Mouse (Mus musculus) MEL-GATA-1-ER (cell line): ENCODE data around the gene Tnfrsf4.

Source experiments
- DNase-seq: peaks from one replicate; pipeline ENCODE4 v3.0.0-alpha.2; 2012; ENCODE audit warnings: low read depth; ENCODE audit errors: extremely low read depth

Gene Tnfrsf4

GRCm38 (mm10) chr4:156028580-156028979 is 14.9 kb downstream of the Tnfrsf4 start:
- DNase-seq, result no peak

- DNase-seq, result no peak
Measured at GRCm38 (mm10) chr4:156030651-156031118, 17.0 kb downstream of the Tnfrsf4 start.

GRCm38 (mm10) chr4:156031255-156031592 is 17.6 kb downstream of the Tnfrsf4 start:
- DNase-seq, result no peak

GRCm38 (mm10) chr4:156031593-156032391 is 18.1 kb downstream of the Tnfrsf4 start:
- DNase-seq, result no peak

GRCm38 (mm10) chr4:156032856-156033255 is 19.2 kb downstream of the Tnfrsf4 start:
- no peak for DNase-seq

- peak; percentile 47 for DNase-seq
Measured at GRCm38 (mm10) chr4:156033476-156034119, 20.0 kb downstream of the Tnfrsf4 start.

GRCm38 (mm10) chr4:156034301-156034700 is 20.7 kb downstream of the Tnfrsf4 start:
- no peak for DNase-seq

- no peak for DNase-seq
Measured at GRCm38 (mm10) chr4:156034901-156035300, 21.3 kb downstream of the Tnfrsf4 start.

- DNase-seq, result no peak
Measured at GRCm38 (mm10) chr4:156044754-156045153, 31.1 kb downstream of the Tnfrsf4 start.

- DNase-seq, result no peak
Measured at GRCm38 (mm10) chr4:156049779-156050178, 36.1 kb downstream of the Tnfrsf4 start.

GRCm38 (mm10) chr4:156050391-156050980 is 36.8 kb downstream of the Tnfrsf4 start:
- DNase-seq, result no peak

GRCm38 (mm10) chr4:156053113-156053512 is 39.5 kb downstream of the Tnfrsf4 start:
- no peak for DNase-seq

GRCm38 (mm10) chr4:156054130-156054529 is 40.5 kb downstream of the Tnfrsf4 start:
- no peak for DNase-seq

GRCm38 (mm10) chr4:156054606-156055005 is 41.0 kb downstream of the Tnfrsf4 start:
- no peak for DNase-seq

GRCm38 (mm10) chr4:156055173-156055572 is 41.5 kb downstream of the Tnfrsf4 start:
- no peak for DNase-seq

GRCm38 (mm10) chr4:156057702-156058101 is 44.1 kb downstream of the Tnfrsf4 start:
- no peak for DNase-seq

- no peak for DNase-seq
Measured at GRCm38 (mm10) chr4:156058826-156059225, 45.2 kb downstream of the Tnfrsf4 start.

- DNase-seq, result no peak
Measured at GRCm38 (mm10) chr4:156059261-156059660, 45.6 kb downstream of the Tnfrsf4 start, which contains the start of gene Ttll10. TSS of gene Ttll10 (minus strand) at chr4:156059414.

- no peak for DNase-seq
Measured at GRCm38 (mm10) chr4:156059713-156060112, 46.1 kb downstream of the Tnfrsf4 start.

- no peak for DNase-seq
Measured at GRCm38 (mm10) chr4:156063861-156064509, 50.3 kb downstream of the Tnfrsf4 start.

- DNase-seq, result no peak
Measured at GRCm38 (mm10) chr4:156064510-156064897, 50.9 kb downstream of the Tnfrsf4 start.
